Mouse (Mus musculus): ENCODE data around the gene Nudt5.

- no peak for TF ChIP-seq CTCF (IDR thresholded peaks at IDR 0.05; ENCODE audit: insufficient read depth, low read depth, low read length)
- no peak for TF ChIP-seq POLR2A (IDR thresholded peaks at IDR 0.05; ENCODE audit: insufficient read depth, low read depth, low read length)
These were observed 22.4 kb upstream of the Nudt5 start for GRCm38 (mm10) chr2:5822449-5822848.
